Mouse (Mus musculus) adrenal gland (tissue): ENCODE results near the gene Nek1.

ENCODE experiments used
- intact Hi-C: fragments of 180-260 bp; cut with DNase I; formaldehyde crosslinking; loops from one replicate; pipeline ENCODE4 v1.15.1; 2025
- long read RNA-seq, 2 experiments: library from polyadenylated mRNA; unstranded; transcript quantifications; one replicate each; pipeline ENCODE4 v2.0.0; 2020; ENCODE audit warnings: borderline replicate concordance in 1 of 2; ENCODE audit not compliant: insufficient replicate concordance in 1 of 2

Nek1 gene
- long read RNA-seq, experiment 1, partial matches to known transcripts: 2 of 4 reads
- long read RNA-seq, experiment 1, other reads (novel, unspliced or antisense): 2 of 4 reads
- long read RNA-seq, experiment 2, partial matches to known transcripts: 10 of 12 reads
- long read RNA-seq, experiment 2, other reads (novel, unspliced or antisense): 2 of 12 reads

DNA sequence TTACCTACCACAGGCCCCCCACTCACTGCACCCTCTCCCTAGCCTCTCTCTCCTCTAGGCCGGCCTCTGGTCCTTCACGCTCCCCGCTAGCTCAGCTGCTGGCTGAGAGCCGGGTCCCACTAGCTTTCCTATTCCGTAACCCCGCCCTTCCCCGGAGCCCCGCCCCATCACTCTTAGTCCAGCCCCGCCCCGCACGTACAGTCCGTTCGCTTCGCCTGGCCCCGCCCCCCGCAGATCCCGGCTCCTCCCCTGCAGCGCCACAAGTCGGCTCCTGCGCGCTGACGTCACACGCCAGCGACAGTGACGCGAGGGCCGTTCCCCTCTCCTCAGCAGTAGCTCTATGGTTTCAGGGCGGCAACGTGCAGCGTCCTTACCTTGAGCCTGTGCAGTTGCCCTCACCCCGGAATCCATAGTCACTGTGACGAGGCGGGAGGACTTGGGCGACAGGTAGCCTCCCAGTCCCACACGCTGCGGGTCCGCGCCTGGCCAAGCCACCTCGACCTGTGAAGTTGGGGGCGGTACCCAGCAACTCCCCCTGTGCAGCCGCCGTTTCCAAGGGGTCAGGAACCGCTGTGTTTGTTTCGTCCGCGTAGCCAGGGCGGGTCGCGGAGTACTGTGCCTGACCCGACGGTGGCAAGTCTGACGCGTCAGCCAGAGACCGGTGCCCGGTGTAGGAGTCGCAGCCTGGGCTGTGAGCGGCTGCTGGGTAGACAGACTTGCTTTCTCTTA is at the start of gene Nek1:
Gene Nek1, plus strand, starts transcription at position 286 of the 729 bp plus-strand sequence.
- intact Hi-C loops: loop anchor here (5.0 kb wide), 1 partner anchor 494 kb away; the partner anchor contains the start of gene Cbr4

DNA sequence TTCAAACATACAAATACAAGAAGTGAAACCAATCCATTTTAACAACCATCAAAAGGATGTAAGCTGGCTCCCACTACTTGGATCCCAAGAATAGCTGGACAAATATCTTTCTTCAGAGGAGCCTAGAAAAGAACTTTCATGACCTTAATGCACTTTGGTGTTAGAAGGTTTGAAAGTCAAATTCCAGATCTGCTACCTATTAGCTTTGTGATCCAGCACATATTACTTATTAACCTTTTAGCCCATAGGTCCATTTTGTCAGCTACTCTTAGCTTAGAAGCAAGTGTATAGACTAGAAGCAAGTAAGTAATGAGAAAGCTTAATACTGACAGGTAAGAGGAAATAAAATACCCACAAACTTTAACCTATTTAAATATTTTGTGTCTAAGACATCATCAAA is 45.5 kb upstream of the Nek1 start:
- intact Hi-C loops: no loop called here

DNA sequence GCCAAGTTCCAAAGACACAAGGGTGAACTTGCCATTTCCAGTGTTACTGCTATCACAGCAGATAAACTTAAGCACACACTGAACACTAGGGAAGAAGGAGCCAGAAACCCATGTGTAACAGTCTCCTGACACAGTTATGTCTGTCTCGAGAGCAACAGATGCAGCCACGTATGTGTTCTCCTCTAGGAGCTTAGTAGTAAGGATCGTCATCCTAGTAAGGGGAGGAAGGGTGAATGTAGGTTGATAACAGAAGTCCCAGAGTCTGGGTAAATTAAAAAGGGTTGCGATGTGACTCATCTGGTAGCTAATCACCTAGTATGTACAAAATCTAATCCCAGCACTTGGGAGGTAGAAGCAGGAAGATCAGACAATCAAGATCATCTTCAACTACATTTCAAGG is 43.1 kb upstream of the Nek1 start:
- intact Hi-C loops: no loop called here

DNA sequence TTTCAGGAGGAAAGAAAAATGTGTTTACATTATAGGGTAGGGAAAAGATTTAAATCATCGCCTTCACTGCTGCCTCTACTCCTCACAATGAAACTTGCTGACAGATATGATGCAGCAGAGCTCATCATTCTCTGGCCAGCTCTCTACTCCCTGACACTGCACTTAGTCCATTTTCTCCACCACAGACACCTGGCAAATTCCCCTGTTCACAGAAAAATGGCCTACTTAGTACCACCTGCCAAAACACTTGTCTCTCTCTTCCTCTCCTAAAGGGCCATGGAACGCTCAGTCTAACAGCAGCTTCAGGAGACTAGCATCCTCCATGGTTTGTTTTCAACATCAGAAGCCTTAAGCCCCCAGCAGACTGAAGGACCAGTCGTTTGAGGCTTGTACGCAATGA is 41.7 kb upstream of the Nek1 start:
- intact Hi-C loops: no loop called here

DNA sequence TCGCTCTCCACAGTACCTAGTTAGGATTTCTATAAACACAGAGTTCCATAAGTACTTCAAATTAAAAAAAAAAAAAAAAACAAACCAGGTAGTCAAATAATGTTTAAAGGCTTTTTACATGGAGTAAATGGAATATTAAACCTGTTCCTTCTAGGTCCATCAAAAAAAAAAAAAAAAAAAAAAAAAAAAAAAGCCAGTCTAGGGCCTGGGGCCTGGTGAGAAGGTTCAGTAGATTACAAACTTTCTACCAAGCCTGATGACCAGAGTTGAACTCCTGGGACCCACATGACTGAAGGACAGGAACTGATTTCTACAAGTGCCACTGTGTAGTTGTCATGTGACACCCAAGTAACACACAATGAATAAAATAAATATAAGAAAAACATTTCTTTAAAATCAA is 41.2 kb upstream of the Nek1 start:
- intact Hi-C loops: no loop called here

DNA sequence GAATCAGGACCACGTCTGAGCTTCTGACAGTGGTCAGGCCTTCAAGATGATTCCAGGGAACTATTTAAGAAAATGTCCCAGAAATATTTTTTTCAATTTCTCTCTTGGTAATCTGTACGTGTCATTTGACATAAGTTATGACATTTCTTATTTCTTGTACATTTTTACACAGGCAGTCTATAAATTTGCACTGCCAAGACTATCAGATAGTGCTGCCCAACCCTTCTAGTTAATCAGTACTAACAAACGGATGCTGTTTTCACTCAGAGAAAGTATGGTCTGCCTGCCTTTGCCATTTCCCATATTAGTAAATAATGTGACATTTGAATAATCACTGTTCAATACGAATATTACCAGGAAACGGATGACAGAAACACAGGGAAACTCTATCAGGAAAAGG is 40.2 kb upstream of the Nek1 start:
- intact Hi-C loops: no loop called here

DNA sequence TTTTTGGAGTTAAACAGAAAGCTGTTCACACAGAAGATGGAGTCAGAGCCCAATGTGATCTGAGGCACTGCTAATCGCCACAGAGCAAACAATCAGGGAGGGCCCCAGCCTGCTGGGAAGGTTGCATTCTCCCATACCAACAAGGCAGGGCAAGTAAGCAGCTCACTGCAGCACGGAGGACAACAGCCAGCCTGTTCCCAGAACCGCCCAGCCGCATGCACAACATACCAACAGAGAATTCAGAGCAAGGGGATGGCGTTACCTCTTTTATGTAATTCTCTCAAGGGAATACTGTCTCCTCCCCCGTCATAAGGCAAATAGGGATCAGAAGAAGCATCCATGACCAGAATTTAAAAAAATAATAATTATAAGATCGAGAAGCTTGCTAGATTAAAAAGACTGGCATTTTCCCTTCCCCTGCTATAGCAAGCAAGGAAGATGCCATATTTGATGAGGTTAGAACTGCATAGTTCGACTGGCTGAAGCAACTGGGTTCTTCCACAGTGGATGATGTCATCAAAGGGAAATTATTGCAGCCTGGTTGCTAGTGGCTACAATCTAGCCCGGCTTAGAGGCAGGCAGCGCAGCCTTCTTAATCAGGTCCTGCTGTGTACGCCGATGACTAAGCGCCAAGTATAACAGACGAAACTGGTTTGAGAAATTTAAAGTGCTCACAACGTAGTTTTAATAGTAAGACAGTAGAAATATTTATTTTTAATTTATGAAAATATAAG is 38.5 kb upstream of the Nek1 start:
- intact Hi-C loops: no loop called here

DNA sequence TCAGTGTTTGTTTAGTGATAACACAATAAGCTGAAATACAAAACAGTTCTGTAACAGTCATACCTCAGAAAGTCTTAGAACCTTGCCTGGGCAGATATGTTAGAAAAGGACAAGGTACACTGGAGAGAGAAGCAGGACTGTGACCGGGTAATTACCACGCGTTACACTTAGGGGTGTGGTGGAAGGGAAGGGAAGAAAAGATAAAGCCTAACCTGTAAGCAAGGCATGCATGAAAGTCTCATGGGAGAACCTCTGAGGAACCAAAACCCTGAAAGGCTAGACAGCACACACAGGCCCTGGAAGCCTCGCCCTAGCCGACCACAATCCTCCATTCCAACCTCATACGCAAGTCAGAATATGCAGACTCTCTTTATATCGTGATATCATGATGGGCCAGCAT is 36.1 kb upstream of the Nek1 start:
- intact Hi-C loops: no loop called here

DNA sequence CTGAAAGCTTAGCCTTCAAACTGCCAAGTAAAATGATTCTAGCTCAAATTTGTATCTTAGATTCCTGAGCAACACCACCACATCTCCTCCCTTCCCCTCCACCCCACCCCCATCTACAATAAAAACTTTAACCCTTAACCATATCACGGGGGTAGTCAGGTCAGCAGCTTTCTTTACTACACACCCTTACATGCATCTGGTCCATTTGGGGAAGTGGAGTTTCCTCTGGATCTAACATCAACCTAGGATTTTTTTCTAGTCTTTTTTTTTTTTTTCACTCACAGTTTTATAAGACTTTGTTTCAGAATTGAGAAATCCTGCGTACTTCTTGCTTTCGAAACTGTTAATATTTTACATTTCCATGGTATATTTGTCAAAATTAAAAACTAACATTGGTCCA is 30.2 kb upstream of the Nek1 start:
- intact Hi-C loops: no loop called here

DNA sequence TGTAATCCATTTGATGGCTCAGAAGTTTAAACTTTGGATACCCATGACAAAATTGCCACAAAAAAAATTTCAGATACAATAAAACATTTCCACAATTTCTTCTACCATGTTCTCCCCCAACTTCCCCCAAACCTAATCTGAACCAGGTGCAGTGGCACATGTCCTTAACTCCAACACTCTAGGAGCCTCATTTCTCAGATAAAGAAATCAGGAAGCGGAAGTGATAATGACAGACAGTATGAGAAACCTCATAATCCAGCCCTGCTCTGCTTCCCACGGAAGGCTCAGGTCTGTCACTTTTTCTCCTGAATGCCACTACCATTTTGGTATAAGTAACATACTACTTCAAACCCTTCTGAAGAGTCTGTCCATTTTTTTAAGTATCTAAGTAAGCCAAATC is 29.1 kb upstream of the Nek1 start:
- intact Hi-C loops: no loop called here

DNA sequence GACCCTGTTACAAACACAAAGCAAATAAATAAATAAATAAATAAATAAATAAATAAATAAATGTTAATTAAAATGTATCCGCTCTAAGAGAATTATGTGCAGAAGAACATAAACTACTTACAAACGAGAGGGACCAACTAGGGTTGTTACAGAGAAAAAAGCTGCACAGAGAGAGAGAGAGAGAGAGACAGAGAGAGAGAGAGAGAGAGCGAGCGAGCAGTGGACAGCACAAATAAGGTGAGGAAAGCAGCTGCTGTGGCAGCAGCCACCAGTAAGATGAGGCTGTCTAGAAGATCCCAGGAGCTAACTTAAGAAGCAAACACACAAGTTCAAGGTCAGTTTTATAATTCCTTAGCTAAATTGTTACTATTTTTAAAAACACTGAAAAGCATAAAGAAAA is 28.5 kb upstream of the Nek1 start:
- intact Hi-C loops: no loop called here

DNA sequence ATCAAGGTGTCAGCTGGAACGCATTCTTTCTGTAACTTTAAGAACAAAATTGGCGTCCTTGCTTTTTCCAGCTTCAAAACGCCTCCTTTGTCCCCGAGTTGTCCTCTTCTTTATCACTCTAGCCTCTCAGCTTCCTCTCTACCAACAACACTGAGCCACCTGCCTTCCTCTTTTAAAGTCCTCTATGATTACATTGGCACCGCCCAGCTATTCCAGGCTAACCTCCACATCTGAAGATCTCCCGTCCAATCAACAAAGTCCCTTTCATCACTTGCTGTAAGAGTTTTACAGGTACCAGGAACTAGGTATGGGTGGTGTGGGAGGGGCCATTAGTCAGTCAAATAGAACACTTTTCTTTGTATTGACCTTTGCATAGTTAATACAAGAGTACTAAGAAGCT is 27.7 kb upstream of the Nek1 start:
- intact Hi-C loops: no loop called here

DNA sequence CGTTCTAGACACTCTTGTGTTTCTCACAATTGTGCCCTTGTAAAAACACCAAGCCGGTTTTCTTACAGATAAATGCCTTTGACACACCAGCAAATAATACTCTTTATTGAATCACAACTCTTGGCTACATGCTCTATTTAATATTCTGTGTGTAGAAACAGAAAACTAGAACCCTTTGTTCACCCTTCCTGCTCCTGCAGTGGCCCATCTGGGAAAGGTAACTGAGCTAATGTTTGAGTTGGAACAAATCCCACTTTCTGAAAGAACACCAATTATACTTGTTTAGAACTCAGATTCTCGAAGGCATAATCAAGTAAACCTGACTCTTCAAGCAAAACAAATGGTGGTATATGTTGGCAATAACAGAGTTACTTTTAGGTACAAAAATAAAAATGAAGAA is 27.3 kb upstream of the Nek1 start:
- intact Hi-C loops: no loop called here

DNA sequence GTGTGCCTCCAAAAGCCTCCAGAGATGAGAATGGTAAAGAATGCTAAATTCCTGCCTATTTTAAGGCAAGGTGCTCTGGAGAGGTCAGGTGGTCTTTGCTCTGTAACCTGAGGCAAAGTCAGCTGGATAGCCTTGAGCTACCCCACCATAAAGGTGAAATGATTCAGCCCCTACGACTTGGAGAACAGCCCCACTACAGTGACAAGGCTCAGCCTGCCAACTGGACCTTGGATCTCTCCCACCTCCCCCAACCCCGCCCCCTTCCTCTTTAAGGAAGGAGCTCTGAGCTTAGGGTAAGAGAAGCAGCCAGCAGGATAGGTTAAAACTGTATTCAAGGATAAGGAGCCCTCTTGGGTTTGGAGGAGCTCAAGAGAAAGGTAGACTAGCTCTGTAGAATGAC is 23.9 kb upstream of the Nek1 start:
- intact Hi-C loops: no loop called here

DNA sequence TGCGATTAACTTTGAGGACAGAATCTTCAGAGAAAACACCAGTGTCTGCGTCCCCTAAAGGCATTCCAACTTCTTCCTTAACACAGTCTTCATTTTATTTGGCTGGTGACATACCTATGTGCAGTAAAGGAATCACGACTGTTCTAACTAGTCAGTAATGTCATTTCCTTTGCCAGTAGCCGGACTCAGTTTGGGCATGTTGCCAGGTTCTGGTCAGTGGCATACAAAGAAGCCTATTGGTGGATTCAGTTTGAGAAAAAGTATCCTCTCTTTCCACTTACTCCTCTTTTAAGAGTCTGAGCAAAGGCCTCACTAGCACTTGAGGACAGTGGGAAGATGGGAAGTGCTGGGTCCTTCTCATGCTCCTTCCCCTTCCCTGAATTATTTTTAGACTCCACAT is 21.2 kb upstream of the Nek1 start:
- intact Hi-C loops: no loop called here

DNA sequence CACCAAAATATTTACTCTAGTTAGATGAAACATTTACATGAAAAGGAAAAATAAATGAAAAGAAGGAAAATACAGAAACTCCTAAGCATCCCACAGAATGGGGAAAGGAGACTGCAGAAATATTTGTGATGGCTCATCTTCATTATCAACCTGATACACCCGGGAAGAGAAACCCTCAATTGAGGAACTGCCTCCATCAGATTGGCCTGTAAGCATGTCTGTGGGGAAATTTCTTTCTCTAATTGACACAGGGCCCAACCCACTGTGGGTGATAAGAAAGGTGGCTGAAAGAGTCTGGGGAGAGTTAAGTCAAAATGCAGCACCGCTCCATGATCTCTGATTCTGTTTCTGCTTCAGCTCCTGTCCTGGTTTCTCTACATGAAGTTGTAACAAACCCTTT is 19.5 kb upstream of the Nek1 start:
- intact Hi-C loops: no loop called here

DNA sequence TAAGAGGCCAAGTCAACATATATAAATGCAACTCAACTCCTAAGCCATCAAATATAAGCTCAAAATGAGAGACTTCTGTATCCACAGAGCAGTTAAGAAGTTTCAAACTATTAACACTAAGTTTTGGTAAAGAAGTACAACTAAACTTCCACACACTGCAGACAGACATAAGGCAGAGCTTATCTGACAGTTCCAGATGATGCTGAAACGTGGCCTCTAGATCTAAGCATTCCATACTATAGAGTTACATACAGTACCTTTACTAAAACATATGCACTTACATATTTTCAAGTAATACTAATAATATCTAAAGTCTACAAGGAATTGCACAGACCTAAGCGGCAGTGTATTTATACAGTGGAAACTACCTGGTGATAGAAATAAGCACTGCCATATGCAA is 18.2 kb upstream of the Nek1 start:
- intact Hi-C loops: no loop called here

DNA sequence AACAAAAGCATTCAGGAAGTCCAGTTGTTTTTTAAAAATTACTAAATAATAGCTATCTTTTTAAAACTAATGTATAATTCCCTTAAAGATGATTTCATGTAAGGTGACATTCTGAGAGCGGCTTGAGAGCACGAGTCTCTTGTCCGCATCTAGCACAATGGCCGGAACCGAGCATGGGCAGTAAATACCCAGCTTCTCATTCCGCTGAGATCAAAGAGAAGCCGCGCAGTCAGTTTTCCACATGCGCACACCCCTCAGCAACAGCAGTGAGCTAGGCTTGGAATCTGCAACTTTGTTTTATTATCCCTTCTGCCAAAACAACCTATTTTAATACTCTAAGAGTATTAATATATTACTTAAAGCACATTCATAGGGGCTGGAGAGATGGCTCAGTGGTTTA is 16.2 kb upstream of the Nek1 start:
- intact Hi-C loops: no loop called here

DNA sequence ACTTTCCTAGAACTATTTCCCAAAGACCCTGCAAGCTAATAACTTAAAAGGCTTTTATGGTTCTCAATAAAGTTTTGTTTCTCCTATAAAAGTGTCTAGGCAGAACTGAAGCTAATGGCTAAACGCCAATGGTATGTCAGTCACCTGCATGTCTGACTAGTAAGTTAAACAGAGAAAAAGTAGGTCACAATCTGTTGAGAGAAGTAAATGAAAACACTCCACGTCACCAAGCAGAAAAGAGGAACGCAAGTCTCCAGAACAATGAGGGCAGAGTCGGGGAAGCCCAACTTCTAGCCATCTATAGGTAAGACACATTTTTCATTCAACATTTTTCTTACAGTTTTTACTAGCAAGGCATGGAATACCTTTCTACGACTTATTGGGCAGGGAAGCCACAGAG is 14.5 kb upstream of the Nek1 start:
- intact Hi-C loops: no loop called here

DNA sequence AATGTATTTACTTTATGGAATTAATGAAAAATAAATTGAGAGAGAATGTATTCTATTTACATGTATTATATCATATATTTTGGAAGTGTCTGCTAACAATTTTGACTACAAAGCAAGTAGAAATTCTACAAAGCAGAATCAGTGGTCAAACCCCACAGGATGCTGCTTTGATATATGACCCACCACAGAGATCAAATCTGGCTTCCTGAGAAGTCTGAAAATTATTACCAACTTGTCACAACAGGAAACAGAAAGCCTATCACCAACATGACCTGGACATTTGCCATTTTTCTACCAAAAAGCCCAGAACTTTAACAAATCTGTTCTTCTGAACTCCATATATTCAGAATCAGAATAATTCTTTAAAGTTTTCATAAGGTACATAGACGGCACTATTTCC is 11.6 kb upstream of the Nek1 start:
- intact Hi-C loops: no loop called here

DNA sequence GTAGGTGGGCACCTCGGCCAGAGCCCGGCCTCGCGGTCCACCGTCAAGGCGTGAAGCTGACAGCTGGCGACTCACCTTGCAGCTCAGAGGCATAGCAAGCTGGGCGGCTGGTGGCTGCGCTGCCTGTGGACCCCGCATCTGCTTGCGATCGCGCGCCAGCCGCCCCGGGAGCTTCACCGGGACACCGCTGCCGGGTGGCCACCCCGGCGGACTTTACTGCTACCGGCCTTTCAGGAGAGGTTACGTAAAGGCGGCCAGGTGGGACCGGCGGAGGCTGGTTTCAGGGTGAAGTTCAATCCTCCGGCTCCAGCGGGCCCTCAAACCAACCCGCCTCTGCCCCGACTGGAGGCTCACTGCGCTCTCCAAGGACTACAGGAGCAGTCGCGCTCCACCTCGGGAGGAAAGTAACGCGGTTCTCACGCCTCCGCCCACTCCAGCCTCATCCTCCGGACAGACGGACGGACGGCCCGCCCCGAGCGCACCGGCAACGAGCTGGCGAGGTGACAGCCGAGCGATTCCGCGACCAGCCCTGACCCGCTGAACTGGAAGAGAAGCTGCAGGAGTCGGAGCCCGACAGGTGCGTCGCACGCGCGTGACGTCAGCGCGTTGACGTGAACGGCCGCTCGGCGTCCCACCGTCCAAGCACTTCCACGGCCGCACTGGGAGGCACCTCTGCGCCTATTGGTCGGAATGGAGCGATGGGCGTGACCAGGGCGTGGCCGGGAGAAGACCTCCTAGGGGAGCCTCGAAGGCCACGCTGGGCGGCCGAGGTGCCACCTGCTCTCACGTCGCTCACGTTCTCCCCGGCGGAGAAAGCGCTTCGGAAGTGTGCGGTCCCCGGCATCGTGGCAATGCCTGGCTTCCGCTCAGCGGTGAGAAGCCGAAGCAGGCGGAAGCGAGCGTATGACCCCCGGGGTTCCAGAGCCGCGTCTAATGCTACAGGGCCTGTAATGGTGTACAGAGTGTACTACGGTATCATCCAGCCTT is 10.0 kb upstream of the Nek1 start, which contains the start of gene Clcn3:
Gene Clcn3, minus strand, starts transcription at position 600 of the 987 bp plus-strand sequence.
- intact Hi-C loops: no loop called here
